In the genomic region with DNA sequence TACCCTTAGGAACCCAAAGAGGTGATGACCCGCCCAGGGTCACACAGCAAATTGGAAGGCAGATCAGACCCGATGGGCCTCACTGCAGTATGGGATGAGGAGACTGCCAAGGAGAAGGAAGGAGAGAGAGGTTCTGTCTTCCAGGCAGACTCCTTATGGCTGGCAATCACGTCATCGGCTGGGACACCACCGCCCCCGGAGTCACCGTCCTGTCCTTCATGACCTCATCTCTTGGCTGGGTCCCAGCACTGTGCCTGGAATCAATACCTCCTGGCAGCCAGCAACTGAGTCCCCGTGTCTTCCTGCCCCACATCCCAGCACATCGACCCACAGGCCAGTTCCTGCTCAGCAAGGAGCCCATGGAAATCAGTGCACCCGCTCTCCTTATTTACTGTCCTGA, we compare ENCODE assay signal across 15 mouse cellular contexts.
A peak's percentile ranks its signal among the peaks of the same experiment; 100 is the strongest.
DNase-seq lines count a peak whose midpoint lies in the region; ATAC-seq and TF ChIP-seq lines count a peak whose summit lies in the region.
"Had no signal": no experiment of that assay in that cellular context is flagged by ENCODE, and none has a peak within 500 bp of the region (broad histone marks: within the 10 kb centered on the region; RNA-seq: fewer than 3 reads in every experiment).

No protein-coding gene starts in this region.

- ATAC-seq in cerebellum, adult (ENCODE audit: insufficient number of reproducible peaks, low FRiP score, low TSS enrichment): 0 out of 2 replicates have a peak, but pooled peaks have one; percentile 11
- peak; percentile 90 for ATAC-seq in liver, postnatal 0 days
- ATAC-seq in liver, embryonic 11.5 days (replicated peaks; ENCODE audit: low FRiP score): no peak
- ATAC-seq: inflammation-experienced regulatory T-cells, adult 6 months had no signal

- no peak for DNase-seq in cerebellum, postnatal 4 days (ENCODE audit: low spot score in 2 of 2)
- DNase-seq in liver, postnatal 0 days: peak; percentile 84
- DNase-seq in liver, embryonic 11.5 days (ENCODE audit: low spot score): no peak
- DNase-seq in brain, adult 2 months (ENCODE audit: low read depth, low spot score): peak; percentile 71
- peak; percentile 85 to 88 for DNase-seq in cerebellum, postnatal 25 days
- no peak for DNase-seq in gastrocnemius, postnatal 25 days
- no peak for DNase-seq in kidney, adult 9 months
- DNase-seq: embryo, embryonic 11 days; heart, postnatal 36 days had no signal

- 52% methylated on average over 10 of the region's 10 CpGs for WGBS in liver, postnatal 0 days (ENCODE audit: insufficient replicate concordance)
- WGBS in liver, embryonic 11.5 days: 66% methylated on average over 10 of the region's 10 CpGs

- H3K27ac ChIP-seq in liver, postnatal 0 days (ENCODE audit: low read depth): no peak overlapping the region
- H3K27ac ChIP-seq in liver, embryonic 11.5 days (ENCODE audit: low read depth, low read length): no peak overlapping the region
- H3K27ac ChIP-seq: layer of hippocampus, adult 2 months; liver, embryonic 14.5 days; neural tube, embryonic 12.5 days had no signal

- H3K36me3 ChIP-seq in liver, postnatal 0 days (replicated peaks; ENCODE audit: insufficient read depth, low read length): no peaks in the 10 kb centered on the region
- no peaks in the 10 kb centered on the region for H3K36me3 ChIP-seq in liver, embryonic 11.5 days (ENCODE audit: control insufficient read depth, insufficient read depth, low read length)
- H3K36me3 ChIP-seq: neural tube, embryonic 12.5 days had no signal

- H3K4me1 ChIP-seq in liver, postnatal 0 days (ENCODE audit: insufficient read depth): no peaks in the 10 kb centered on the region
- no peaks in the 10 kb centered on the region for H3K4me1 ChIP-seq in liver, embryonic 11.5 days (replicated peaks; ENCODE audit: control insufficient read depth, insufficient read depth, low read length)

- H3K9ac ChIP-seq in liver, postnatal 0 days (replicated peaks): no peak overlapping the region
- H3K9ac ChIP-seq in liver, embryonic 11.5 days (ENCODE audit: low read depth, low read length): no peak overlapping the region
- H3K9ac ChIP-seq: liver, embryonic 14.5 days; neural tube, embryonic 12.5 days had no signal

- TF ChIP-seq EP300 in liver, postnatal 0 days (IDR thresholded peaks at IDR 0.05; ENCODE audit: low read depth): no peak

- H3K4me3 ChIP-seq in liver, postnatal 0 days (ENCODE audit: low read depth, low read length): no peak overlapping the region
- H3K4me3 ChIP-seq in liver, embryonic 11.5 days (ENCODE audit: low read depth, low read length): no peak overlapping the region
- H3K4me3 ChIP-seq: layer of hippocampus, adult 2 months; neural tube, embryonic 12.5 days had no signal

- peaks cover 22% of the 10 kb centered on the region for H3K27me3 ChIP-seq in liver, postnatal 0 days (ENCODE audit: insufficient read depth, low read length)
- H3K27me3 ChIP-seq in liver, embryonic 11.5 days (replicated peaks; ENCODE audit: control insufficient read depth, insufficient read depth, low read length): peaks cover 34% of the 10 kb centered on the region

- no peaks in the 10 kb centered on the region for H3K9me3 ChIP-seq in liver, postnatal 0 days (ENCODE audit: low read length)
- no peaks in the 10 kb centered on the region for H3K9me3 ChIP-seq in liver, embryonic 11.5 days (ENCODE audit: control insufficient read depth, low read length)
- H3K9me3 ChIP-seq: neural tube, embryonic 12.5 days had no signal

- no peak for TF ChIP-seq CTCF in liver, postnatal 0 days (IDR thresholded peaks at IDR 0.05; ENCODE audit: low read depth)

- H3K4me2 ChIP-seq in liver, postnatal 0 days (ENCODE audit: low read depth, low read length): no peak overlapping the region
- H3K4me2 ChIP-seq in liver, embryonic 11.5 days: no peak overlapping the region
- H3K4me2 ChIP-seq: heart, embryonic 11.5 days; neural tube, embryonic 12.5 days had no signal

Comparison
In these comparisons a context has a peak if more than half of its experiments do, and no peak if none do; other contexts are left out.
1. DNase-seq: peak in liver, postnatal 0 days (single experiment), brain, adult 2 months (single experiment) and cerebellum, postnatal 25 days (2 of 2); none in cerebellum, postnatal 4 days (0 of 2), liver, embryonic 11.5 days (single experiment), gastrocnemius, postnatal 25 days (single experiment) and kidney, adult 9 months (single experiment).